Mouse (Mus musculus) liver, adult (tissue): ENCODE data around the gene Lrmda.

Experiments used
- GATA4 ChIP-seq: IDR thresholded peaks from 2 replicates; pipeline ENCODE4 v1.6.1; 2014; ENCODE audit warnings: mild to moderate bottlenecking, low read length; ENCODE audit not compliant: insufficient replicate concordance

Lrmda gene

GRCm38 (mm10) chr14:23096017-23096336 is 1076.5 kb downstream of the Lrmda start:
- TF ChIP-seq GATA4, result no peak

- TF ChIP-seq GATA4, result no peak
Observed at GRCm38 (mm10) chr14:23096405-23096804, 1076.9 kb downstream of the Lrmda start.
